Comparison of ENCODE assay signal across 8 mouse cellular contexts in genomic region chr12:83950493-83950839, GRCm38 (mm10). TPM values are rescaled to one million over a fixed set of nuclear protein-coding genes. Genes with fewer than 3 reads are reported as not detected.
DNase-seq lines count a peak whose midpoint lies in the region; ATAC-seq and TF ChIP-seq lines count a peak whose summit lies in the region.

Riox1 (plus strand) TSS chr12:83950608.

- peak; percentile 38 for DNase-seq in Patski (ENCODE audit: low read depth, low spot score)
- DNase-seq in cerebellum, postnatal 25 days: peak; percentile 88 to 93
- peak; percentile 64 to 70 for DNase-seq in frontal cortex, postnatal 25 days (ENCODE audit: low spot score in 2 of 2)
- DNase-seq in hindbrain, embryonic 14.5 days (ENCODE audit: low spot score): peak; percentile 86
- peak; percentile 83 to 84 for DNase-seq in layer of hippocampus, postnatal 36 days
- peak; percentile 89 for DNase-seq in lung, postnatal 36 days
- DNase-seq in retina, postnatal 1 day: peak; percentile 93
- DNase-seq in urinary bladder, adult 2 months (ENCODE audit: low spot score): peak; percentile 77

- peak; percentile 94 for ATAC-seq in Patski
- peak; percentile 97 for ATAC-seq in hindbrain, embryonic 14.5 days (ENCODE audit: low FRiP score)

- H3K36me3 ChIP-seq in hindbrain, embryonic 14.5 days (replicated peaks; ENCODE audit: control insufficient read depth, insufficient read depth): peaks cover 14% of the 10 kb centered on the region

- H3K27ac ChIP-seq in hindbrain, embryonic 14.5 days: peak within 1 kb of the TSS; percentile 79

- peak within 1 kb of the TSS; percentile 80 for H3K9ac ChIP-seq in hindbrain, embryonic 14.5 days

- TF ChIP-seq CTCF in Patski (IDR thresholded peaks at IDR 0.05): no peak

- in situ Hi-C loops in Patski (cut with MboI; ENCODE audit: low pct_unique_long_range_greater_than_20kb): no loop called here

- WGBS in hindbrain, embryonic 14.5 days: under 1% methylated on average over 37 of the region's 37 CpGs

- CTCF ChIA-PET in Patski (lab: Charles Lee): no interaction called here

- POLR2A ChIA-PET in Patski (lab: Charles Lee): no interaction called here

- H3K4me2 ChIP-seq in hindbrain, embryonic 14.5 days (replicated peaks): peak within 1 kb of the TSS; percentile 86

- no peaks in the 10 kb centered on the region for H3K27me3 ChIP-seq in Patski
- no peaks in the 10 kb centered on the region for H3K27me3 ChIP-seq in hindbrain, embryonic 14.5 days (ENCODE audit: control insufficient read depth, insufficient read depth, low read length)

- H3K9me3 ChIP-seq in hindbrain, embryonic 14.5 days (ENCODE audit: control insufficient read depth, low read length): no peaks in the 10 kb centered on the region

- peaks cover 21% of the 10 kb centered on the region for H3K4me1 ChIP-seq in hindbrain, embryonic 14.5 days (replicated peaks; ENCODE audit: control insufficient read depth, insufficient read depth, low read length)

- peak within 1 kb of the TSS; percentile 86 for H3K4me3 ChIP-seq in hindbrain, embryonic 14.5 days (replicated peaks; ENCODE audit: low read length)

RNA-seq across cellular contexts. Expression of gene Riox1, which starts in this region (rescaled TPM):
- 12.4 TPM for polyA plus RNA-seq in Patski (2021)
- 12.4 and 15.0 TPM in 2 replicates for polyA plus RNA-seq in hindbrain, embryonic 14.5 days (2014; fragmentation: Nextera tagmentation; extraction: Ambion mirVana)
- 10 to 100 TPM; 14.4 to 15.3 TPM for total RNA-seq in layer of hippocampus, postnatal 36 days (2021)
- 8.6 and 9.2 TPM in 2 replicates for polyA plus RNA-seq in urinary bladder, adult 2 months (2012; rRNA removed)

Comparison
In these comparisons a context has a peak if more than half of its experiments do, and no peak if none do; other contexts are left out.
1. Peak in every context shown above with its lines: DNase-seq, ATAC-seq, H3K4me3 ChIP-seq and H3K27ac ChIP-seq.
2. DNase-seq: peak in every context shown above with its lines; median percentile 93 in retina, postnatal 1 day; 90 in cerebellum, postnatal 25 days; 89 in lung, postnatal 36 days; 86 in hindbrain, embryonic 14.5 days; 84 in layer of hippocampus, postnatal 36 days; 77 in urinary bladder, adult 2 months; 67 in frontal cortex, postnatal 25 days; 38 in Patski.